Comparison of ENCODE assay signal across 8 mouse cellular contexts in the genomic region with DNA sequence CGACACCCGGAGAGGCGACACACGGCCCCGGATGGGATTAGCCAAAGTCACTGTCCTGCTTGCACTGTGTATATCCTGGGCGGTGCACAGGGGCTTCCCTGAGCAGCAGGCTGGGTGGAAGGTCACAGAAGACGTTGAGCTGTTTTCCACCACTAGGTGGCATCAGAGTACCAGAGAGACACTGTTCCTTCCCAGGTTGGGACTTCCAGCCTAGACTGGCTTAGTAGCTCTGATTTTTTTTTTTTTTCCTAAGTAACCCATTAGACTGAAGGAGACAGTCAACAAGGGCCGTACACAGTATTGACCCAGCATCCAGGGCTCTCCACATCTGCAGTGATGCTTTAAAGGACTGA.
DNase-seq lines count a peak whose midpoint lies in the region; ATAC-seq lines count a peak whose summit lies in the region.

No protein-coding gene starts in this region.

- H3K4me2 ChIP-seq in hindbrain, embryonic 13.5 days, result no peak overlapping the region

- H3K27ac ChIP-seq in hindbrain, embryonic 13.5 days, result no peak overlapping the region

- H3K4me1 ChIP-seq in hindbrain, embryonic 13.5 days (replicated peaks), result peaks cover 13% of the 10 kb centered on the region

- H3K9me3 ChIP-seq in hindbrain, embryonic 13.5 days, result no peaks in the 10 kb centered on the region

- peaks cover 27% of the 10 kb centered on the region for H3K36me3 ChIP-seq in hindbrain, embryonic 13.5 days

- peak; percentile 86 for DNase-seq in NIH3T3 (ENCODE audit: low read depth)
- DNase-seq in cerebellum, adult 8-10 months, result peak; percentile 74
- peak; percentile 44 to 75 for DNase-seq in layer of hippocampus, postnatal 25 days (ENCODE audit: extremely low spot score in 1 of 2, low spot score in 1 of 2)
- peak; percentile 90 for DNase-seq in lung, postnatal 10 days
- peak; percentile 46 for DNase-seq in retina, adult 2 months (ENCODE audit: low read depth, low spot score)
- DNase-seq in thymus, postnatal 4 days, result peak; percentile 77

- peak; percentile 88 for ATAC-seq in frontal cortex, adult (ENCODE audit: low TSS enrichment)
- ATAC-seq in hindbrain, embryonic 13.5 days (ENCODE audit: low FRiP score), result peak; percentile 69

- H3K27me3 ChIP-seq in hindbrain, embryonic 13.5 days, result no peaks in the 10 kb centered on the region

- WGBS in hindbrain, embryonic 13.5 days, result 40% methylated on average over 8 of the region's 8 CpGs

- no peak overlapping the region for H3K9ac ChIP-seq in hindbrain, embryonic 13.5 days

- no peak overlapping the region for H3K4me3 ChIP-seq in hindbrain, embryonic 13.5 days
